Comparison of ENCODE assay signal across 10 mouse cellular contexts in genomic region chr7:119015736-119016135, GRCm38 (mm10). TPM values are rescaled to one million over a fixed set of nuclear protein-coding genes. Genes with fewer than 3 reads are reported as not detected.
DNase-seq lines count a peak whose midpoint lies in the region; ATAC-seq and TF ChIP-seq lines count a peak whose summit lies in the region.
"Had no signal": no experiment of that assay in that cellular context is flagged by ENCODE, and none has a peak within 500 bp of the region (broad histone marks: within the 10 kb centered on the region; RNA-seq: fewer than 3 reads in every experiment).

No protein-coding gene starts in this region.

- H3K4me1 ChIP-seq in neural tube, embryonic 15.5 days, result no peaks in the 10 kb centered on the region
- H3K4me1 ChIP-seq in midbrain, postnatal 0 days (ENCODE audit: insufficient read depth, low read length), result no peaks in the 10 kb centered on the region
- no peaks in the 10 kb centered on the region for H3K4me1 ChIP-seq in thymus, adult 2 months (replicated peaks; ENCODE audit: control insufficient read depth, insufficient read depth, low read length)
- H3K4me1 ChIP-seq: hindbrain, embryonic 15.5 days; megakaryocyte, embryonic 14.5 days had no signal

- H3K4me3 ChIP-seq in neural tube, embryonic 15.5 days (replicated peaks), result no peak overlapping the region
- no peak overlapping the region for H3K4me3 ChIP-seq in midbrain, postnatal 0 days (ENCODE audit: low read depth, low read length)
- no peak overlapping the region for H3K4me3 ChIP-seq in thymus, adult 2 months (ENCODE audit: control insufficient read depth, insufficient read depth, low read length)
- H3K4me3 ChIP-seq: hindbrain, embryonic 15.5 days; megakaryocyte, embryonic 14.5 days had no signal

- no peak overlapping the region for H3K4me2 ChIP-seq in neural tube, embryonic 15.5 days
- H3K4me2 ChIP-seq in midbrain, postnatal 0 days (ENCODE audit: low read depth, low read length, poor library complexity, severe bottlenecking), result no peak overlapping the region
- H3K4me2 ChIP-seq: hindbrain, embryonic 15.5 days had no signal

- ATAC-seq in neural tube, embryonic 15.5 days (ENCODE audit: low FRiP score), result no peak
- ATAC-seq in midbrain, postnatal 0 days (ENCODE audit: low FRiP score), result no peak

- no peak for TF ChIP-seq POLR2A in thymus, adult 2 months (IDR thresholded peaks at IDR 0.05; ENCODE audit: control insufficient read depth, extremely low read depth, insufficient read depth, low read length, poor library complexity)

- H3K9me3 ChIP-seq in neural tube, embryonic 15.5 days (replicated peaks), result no peaks in the 10 kb centered on the region
- H3K9me3 ChIP-seq in midbrain, postnatal 0 days (ENCODE audit: low read length), result no peaks in the 10 kb centered on the region
- H3K9me3 ChIP-seq: hindbrain, embryonic 15.5 days; megakaryocyte, embryonic 14.5 days had no signal

- DNase-seq in heart, postnatal 4 days, result peak; percentile 45
- DNase-seq in heart, adult 8-10 months (ENCODE audit: low spot score), result no peak
- DNase-seq in neural tube, embryonic 10.5 days (ENCODE audit: extremely low spot score, low spot score), result peak; percentile 34
- peak; percentile 67 for DNase-seq in embryo, embryonic 11 days
- DNase-seq in midbrain, postnatal 0 days (ENCODE audit: low spot score), result peak; percentile 76
- no peak for DNase-seq in thymus, adult 2 months
- no peak for DNase-seq in gastrocnemius, postnatal 25 days

- H3K9ac ChIP-seq in neural tube, embryonic 15.5 days (replicated peaks), result no peak overlapping the region
- H3K9ac ChIP-seq in midbrain, postnatal 0 days (replicated peaks; ENCODE audit: low read length, poor library complexity, severe bottlenecking), result no peak overlapping the region
- H3K9ac ChIP-seq: hindbrain, embryonic 15.5 days had no signal

- H3K27me3 ChIP-seq in neural tube, embryonic 15.5 days (replicated peaks), result peaks cover 3% of the 10 kb centered on the region; the same call in 1 of the 2 replicates
- H3K27me3 ChIP-seq in midbrain, postnatal 0 days (ENCODE audit: insufficient read depth, low read length), result no peaks in the 10 kb centered on the region; the same call in 1 of the 2 replicates
- no peaks in the 10 kb centered on the region for H3K27me3 ChIP-seq in thymus, adult 2 months (ENCODE audit: control insufficient read depth, insufficient read depth, low read length)
- H3K27me3 ChIP-seq: hindbrain, embryonic 15.5 days had no signal

- no peaks in the 10 kb centered on the region for H3K36me3 ChIP-seq in neural tube, embryonic 15.5 days
- H3K36me3 ChIP-seq in midbrain, postnatal 0 days (ENCODE audit: insufficient read depth, low read length), result no peaks in the 10 kb centered on the region
- H3K36me3 ChIP-seq in thymus, adult 2 months (ENCODE audit: control insufficient read depth, insufficient read depth, low read length), result no peaks in the 10 kb centered on the region
- H3K36me3 ChIP-seq: hindbrain, embryonic 15.5 days had no signal

- H3K27ac ChIP-seq in neural tube, embryonic 15.5 days (replicated peaks), result no peak overlapping the region
- no peak overlapping the region for H3K27ac ChIP-seq in midbrain, postnatal 0 days (ENCODE audit: low read depth, low read length)
- H3K27ac ChIP-seq in thymus, adult 2 months (ENCODE audit: control insufficient read depth, insufficient read depth, low read length), result no peak overlapping the region
- H3K27ac ChIP-seq: hindbrain, embryonic 15.5 days had no signal

- TF ChIP-seq CTCF in midbrain, postnatal 0 days (IDR thresholded peaks at IDR 0.05), result peak; percentile 77
- no peak for TF ChIP-seq CTCF in thymus, adult 2 months (IDR thresholded peaks at IDR 0.05; ENCODE audit: borderline replicate concordance, control insufficient read depth, extremely low read depth, insufficient read depth, low read length, poor library complexity)

- WGBS in neural tube, embryonic 15.5 days, result 2% methylated on average over 3 of the region's 3 CpGs
- WGBS in midbrain, postnatal 0 days, result 0% methylated on average over 2 of the region's 3 CpGs
- WGBS in thymus, adult 2 months, result 6% methylated on average over 3 of the region's 3 CpGs

RNA-seq across cellular contexts. Expression of gene Gprc5b, which starts 20.7 kb away (rescaled TPM):
- 10 to 100 TPM; 18.3 to 21.0 TPM for total RNA-seq in heart, postnatal 4 days (2021)
- total RNA-seq in heart, adult 8-10 months (2022), result 10 to 100 TPM in 2 of 4 experiments, 1 to 10 TPM in 2; 9.2 to 13.8 (median 11.6) TPM
- 5.2 and 6.6 TPM in 2 replicates for polyA plus RNA-seq in neural tube, embryonic 15.5 days (2015; fragmentation: Nextera tagmentation; extraction: Ambion mirVana)
- total RNA-seq in midbrain, postnatal 0 days (2014; rRNA removed), result 19.9 and 30.1 TPM in 2 replicates
- polyA plus RNA-seq in midbrain, postnatal 0 days (2015; fragmentation: Nextera tagmentation; extraction: Ambion mirVana), result 6.1 and 6.6 TPM in 2 replicates
- polyA plus RNA-seq in thymus, adult 2 months (2012; rRNA removed), result 15.2 and 20.0 TPM in 2 replicates
- 10 to 100 TPM; 12.3 to 16.7 TPM for total RNA-seq in gastrocnemius, postnatal 25 days (2021)

Comparison
In these comparisons a context has a peak if more than half of its experiments do, and no peak if none do; other contexts are left out.
1. DNase-seq: peak in heart, postnatal 4 days (single experiment), neural tube, embryonic 10.5 days (single experiment), embryo, embryonic 11 days (single experiment) and midbrain, postnatal 0 days (single experiment); none in heart, adult 8-10 months (single experiment), thymus, adult 2 months (single experiment) and gastrocnemius, postnatal 25 days (single experiment).